Mouse (Mus musculus) neural tube, embryonic 13.5 days (tissue): ENCODE measurements around the gene Gm28051. TPM values are rescaled to one million over a fixed set of nuclear protein-coding genes. Genes with fewer than 3 reads are reported as not detected.
A peak's percentile ranks its signal among the peaks of the same experiment; 100 is the strongest.

ENCODE experiments used
- ATAC-seq: fragments of 200-750 bp; cut with Nextera tagmentation; 2 replicates; pipeline ENCODE4 v1.8.0; 2017; ENCODE audit warnings: low read depth, mild to moderate bottlenecking, moderate TSS enrichment, moderate library complexity
- H3K27ac ChIP-seq: fragments of 300-500 bp; sonication (generic); replicated peaks from 2 replicates; pipeline ENCODE4 v1.5.1; 2015; ENCODE audit warnings: moderate library complexity, mild to moderate bottlenecking, inconsistent platforms
- H3K27me3 ChIP-seq: fragments of 300-500 bp; sonication (generic); 2 replicates; pipeline ENCODE4 v1.6.1; 2015; ENCODE audit warnings: mild to moderate bottlenecking, inconsistent platforms
- H3K36me3 ChIP-seq: fragments of 300-500 bp; sonication (generic); 2 replicates; pipeline ENCODE4 v1.6.1; 2015; ENCODE audit warnings: mild to moderate bottlenecking, inconsistent platforms
- H3K4me1 ChIP-seq: fragments of 300-500 bp; sonication (generic); replicated peaks from 2 replicates; pipeline ENCODE4 v1.6.1; 2015; ENCODE audit warnings: inconsistent platforms
- H3K4me2 ChIP-seq: fragments of 300-500 bp; sonication (generic); 2 replicates; pipeline ENCODE4 v1.6.1; 2015; ENCODE audit warnings: inconsistent platforms, mild to moderate bottlenecking, moderate library complexity
- H3K4me3 ChIP-seq: fragments of 300-500 bp; sonication (generic); 2 replicates; pipeline ENCODE4 v1.5.1; 2015; ENCODE audit warnings: mild to moderate bottlenecking, inconsistent platforms
- H3K9ac ChIP-seq: fragments of 300-500 bp; sonication (generic); 2 replicates; pipeline ENCODE4 v1.6.1; 2015; ENCODE audit warnings: moderate library complexity, mild to moderate bottlenecking, inconsistent platforms
- H3K9me3 ChIP-seq: fragments of 300-500 bp; sonication (generic); 2 replicates; pipeline ENCODE4 v1.6.1; 2016; ENCODE audit warnings: inconsistent platforms
- WGBS: fragments of 180-500 bp; shearing (Covaris S2); methylation state at CpG from one replicate; pipeline ENCODE4 v1.1.7; 2015; 5-methylcytosine and 5-hydroxymethylcytosine counted together
- polyA plus RNA-seq: library from polyadenylated mRNA; unstranded; fragments of >200 nt; fragmentation: Nextera tagmentation; extraction: Ambion mirVana; gene quantifications from 2 replicates; pipeline ENCODE4 v1.2.1, GENCODE M21; 2015

The Gm28051 gene
- polyA plus RNA-seq, 1 experiment from 2014 or later = not detected

- Histone ChIP-seq H3K27ac (no peak overlapping the region), H3K4me3 (no peak overlapping the region), H3K9me3 (no peaks in the 10 kb centered on the region), H3K4me2 (no peak overlapping the region), H3K4me1 (peaks cover 17% of the 10 kb centered on the region), H3K36me3 (no peaks in the 10 kb centered on the region), H3K27me3 (no peaks in the 10 kb centered on the region), H3K9ac (no peak overlapping the region)
- ATAC-seq = no peak
- WGBS = 83% methylated on average over 5 of the region's 5 CpGs
Measured at GRCm38 (mm10) chr12:102739096-102739495, 18.5 kb downstream of the Gm28051 start.

DNA sequence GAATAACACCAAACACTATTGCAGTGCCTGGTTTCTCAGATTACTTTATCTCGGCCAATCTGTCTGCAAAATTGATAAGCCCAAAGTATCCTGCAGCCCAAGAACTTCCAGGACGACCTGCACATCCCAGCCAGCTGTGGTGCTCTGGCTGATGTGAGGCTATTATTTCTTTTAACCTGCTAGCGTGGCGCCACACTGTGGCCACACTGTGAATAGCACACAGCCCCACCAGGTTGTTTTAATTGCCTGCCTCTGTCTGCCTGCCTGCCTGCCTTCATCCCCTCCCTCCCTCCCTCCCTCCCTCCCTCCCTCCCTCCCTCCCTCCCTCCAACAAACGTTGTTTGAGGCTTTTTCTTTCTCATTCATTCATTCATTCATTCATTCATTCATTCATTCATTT is 24.2 kb downstream of the Gm28051 start:
- H3K9me3 ChIP-seq = no peaks in the 10 kb centered on the region
- no peak overlapping the region for H3K4me2 ChIP-seq
- peaks cover 26% of the 10 kb centered on the region for H3K4me1 ChIP-seq
- 15% methylated on average over 5 of the region's 5 CpGs for WGBS
- no peaks in the 10 kb centered on the region for H3K27me3 ChIP-seq
- no peak overlapping the region for H3K4me3 ChIP-seq
- H3K27ac ChIP-seq = no peak overlapping the region
- ATAC-seq = no peak
- no peaks in the 10 kb centered on the region for H3K36me3 ChIP-seq
- H3K9ac ChIP-seq = no peak overlapping the region

GRCm38 (mm10) chr12:102730798-102731619 is 26.6 kb downstream of the Gm28051 start:
- Histone ChIP-seq H3K4me2 (peak overlapping the region; percentile 53), H3K9me3 (no peaks in the 10 kb centered on the region), H3K36me3 (no peaks in the 10 kb centered on the region), H3K27me3 (no peaks in the 10 kb centered on the region), H3K4me3 (peak overlapping the region; percentile 24), H3K27ac (peak overlapping the region; percentile 87), H3K9ac (peak overlapping the region; percentile 1), H3K4me1 (peaks cover 26% of the 10 kb centered on the region)
- peak; percentile 78 for ATAC-seq
- 9% methylated on average over 16 of the region's 16 CpGs for WGBS

GRCm38 (mm10) chr12:102729855-102730797 is 27.4 kb downstream of the Gm28051 start:
- peak overlapping the region; percentile 53 for H3K4me2 ChIP-seq
- H3K27me3 ChIP-seq = no peaks in the 10 kb centered on the region
- H3K27ac ChIP-seq = peak overlapping the region; percentile 87
- ATAC-seq = peak; percentile 98
- peak overlapping the region; percentile 24 for H3K4me3 ChIP-seq
- H3K9ac ChIP-seq = peak overlapping the region; percentile 48
- peaks cover 26% of the 10 kb centered on the region for H3K4me1 ChIP-seq
- WGBS = 22% methylated on average over 26 of the region's 26 CpGs
- H3K36me3 ChIP-seq = no peaks in the 10 kb centered on the region
- H3K9me3 ChIP-seq = no peaks in the 10 kb centered on the region

DNA sequence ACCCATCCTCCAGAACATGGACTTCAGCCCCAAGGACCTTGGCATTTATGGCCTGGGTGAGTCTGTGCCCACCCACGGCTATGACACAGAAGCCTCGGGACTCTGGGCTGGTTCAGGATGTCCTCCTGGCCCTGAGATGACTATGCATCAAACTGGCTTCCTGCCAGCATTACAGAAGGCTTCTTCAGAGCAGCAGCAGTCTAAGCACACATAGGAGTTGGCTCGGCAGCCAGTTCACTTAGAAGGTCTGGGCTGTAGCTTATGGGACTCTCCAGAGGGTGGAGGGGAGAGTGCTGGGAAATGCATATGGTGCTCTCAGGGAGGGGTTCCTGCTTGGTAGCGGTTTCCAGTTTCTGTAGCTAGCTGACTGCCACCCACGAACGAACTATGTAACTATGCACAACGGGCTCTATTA is 31.8 kb downstream of the Gm28051 start:
- Histone ChIP-seq H3K4me3 (no peak overlapping the region), H3K9me3 (no peaks in the 10 kb centered on the region), H3K36me3 (no peaks in the 10 kb centered on the region), H3K9ac (no peak overlapping the region), H3K4me1 (peaks cover 12% of the 10 kb centered on the region), H3K27me3 (no peaks in the 10 kb centered on the region), H3K4me2 (no peak overlapping the region), H3K27ac (no peak overlapping the region)
- no peak for ATAC-seq
- 77% methylated on average over 7 of the region's 7 CpGs for WGBS

GRCm38 (mm10) chr12:102725146-102725545 is 32.4 kb downstream of the Gm28051 start:
- Histone ChIP-seq H3K4me1 (peaks cover 7% of the 10 kb centered on the region), H3K36me3 (no peaks in the 10 kb centered on the region), H3K4me3 (no peak overlapping the region), H3K9ac (no peak overlapping the region), H3K27ac (no peak overlapping the region), H3K9me3 (no peaks in the 10 kb centered on the region), H3K27me3 (no peaks in the 10 kb centered on the region), H3K4me2 (no peak overlapping the region)
- 94% methylated on average over 6 of the region's 6 CpGs for WGBS
- no peak for ATAC-seq

- no peaks in the 10 kb centered on the region for H3K9me3 ChIP-seq
- H3K36me3 ChIP-seq = no peaks in the 10 kb centered on the region
- no peak for ATAC-seq
- H3K4me3 ChIP-seq = no peak overlapping the region
- no peaks in the 10 kb centered on the region for H3K27me3 ChIP-seq
- WGBS = 83% methylated on average over 6 of the region's 6 CpGs
- H3K4me1 ChIP-seq = peaks cover 5% of the 10 kb centered on the region; the same call in 1 of the 2 replicates
- no peak overlapping the region for H3K9ac ChIP-seq
- no peak overlapping the region for H3K4me2 ChIP-seq
- H3K27ac ChIP-seq = no peak overlapping the region
Measured at GRCm38 (mm10) chr12:102723861-102724260, 33.7 kb downstream of the Gm28051 start.

GRCm38 (mm10) chr12:102722966-102723365 is 34.6 kb downstream of the Gm28051 start:
- no peak overlapping the region for H3K27ac ChIP-seq
- H3K4me3 ChIP-seq = no peak overlapping the region
- ATAC-seq = no peak
- H3K9ac ChIP-seq = no peak overlapping the region
- 74% methylated on average over 8 of the region's 8 CpGs for WGBS
- H3K4me1 ChIP-seq = peaks cover 5% of the 10 kb centered on the region; the same call in 1 of the 2 replicates
- no peaks in the 10 kb centered on the region for H3K9me3 ChIP-seq
- H3K36me3 ChIP-seq = no peaks in the 10 kb centered on the region
- no peaks in the 10 kb centered on the region for H3K27me3 ChIP-seq
- no peak overlapping the region for H3K4me2 ChIP-seq

DNA sequence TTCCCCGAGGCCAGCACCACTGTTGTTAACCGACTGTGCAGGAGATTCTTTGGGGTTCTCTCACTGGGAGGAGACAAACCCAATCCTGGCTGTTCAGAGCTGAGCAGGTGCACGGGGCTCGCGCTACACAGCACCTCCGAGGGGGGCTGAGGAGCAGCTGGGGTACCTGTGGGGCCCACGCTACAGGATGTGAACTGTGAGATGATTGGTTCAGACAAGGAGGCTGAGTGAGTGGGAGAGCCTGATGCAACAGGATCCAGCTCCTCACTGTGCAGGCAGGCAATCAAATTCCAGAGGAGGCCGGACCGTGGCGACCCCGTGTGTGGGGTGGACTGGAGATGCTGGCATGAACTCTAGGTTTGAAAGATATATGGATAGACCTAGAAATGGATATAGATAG is 35.1 kb downstream of the Gm28051 start:
- H3K27ac ChIP-seq = no peak overlapping the region
- H3K4me1 ChIP-seq = peaks cover 5% of the 10 kb centered on the region; the same call in 1 of the 2 replicates
- H3K4me2 ChIP-seq = no peak overlapping the region
- H3K9ac ChIP-seq = no peak overlapping the region
- 54% methylated on average over 11 of the region's 11 CpGs for WGBS
- H3K27me3 ChIP-seq = no peaks in the 10 kb centered on the region
- H3K9me3 ChIP-seq = no peaks in the 10 kb centered on the region
- no peak overlapping the region for H3K4me3 ChIP-seq
- no peak for ATAC-seq
- no peaks in the 10 kb centered on the region for H3K36me3 ChIP-seq

DNA sequence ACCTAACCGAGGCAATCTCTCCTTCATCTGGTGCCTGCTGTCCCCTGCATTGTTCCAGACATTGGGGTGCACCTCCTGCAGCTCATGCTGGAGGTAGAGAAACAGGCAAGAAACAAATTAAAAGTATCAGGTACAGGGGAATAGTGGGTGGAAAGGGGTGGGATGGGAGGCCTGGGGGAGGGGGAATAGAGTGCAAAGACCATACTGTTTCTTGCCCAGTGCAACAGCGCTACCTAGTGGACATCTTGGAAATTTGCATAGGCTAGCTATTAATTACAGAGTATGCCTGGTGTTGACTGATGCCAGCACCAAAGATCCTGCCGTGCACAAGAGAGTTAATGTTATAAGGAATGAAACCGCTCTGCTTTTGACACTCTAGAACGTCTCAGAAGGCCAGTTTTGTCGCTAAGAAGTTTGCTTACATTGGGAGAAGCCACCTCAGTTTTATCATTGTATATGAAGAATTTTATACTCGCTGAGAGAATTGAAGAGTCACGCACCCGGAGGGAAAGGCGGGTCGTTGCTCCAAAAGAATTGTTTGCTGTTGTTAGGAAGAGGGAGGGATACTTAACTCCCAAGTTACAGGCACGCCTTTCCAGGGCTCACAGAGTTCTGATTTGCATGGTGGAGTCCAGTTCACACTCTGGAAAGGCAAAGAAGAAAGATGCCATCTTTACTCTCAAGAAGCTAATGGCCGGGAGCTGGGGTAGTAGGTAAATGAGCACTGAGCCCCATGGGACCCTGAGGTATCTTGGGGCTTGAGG is 37.8 kb downstream of the Gm28051 start:
- ATAC-seq = peak; percentile 64
- H3K36me3 ChIP-seq = no peaks in the 10 kb centered on the region
- peaks cover 5% of the 10 kb centered on the region; the same call in 1 of the 2 replicates for H3K4me1 ChIP-seq
- no peaks in the 10 kb centered on the region for H3K9me3 ChIP-seq
- H3K9ac ChIP-seq = no peak overlapping the region
- 31% methylated on average over 13 of the region's 13 CpGs for WGBS
- no peak overlapping the region for H3K27ac ChIP-seq
- no peaks in the 10 kb centered on the region for H3K27me3 ChIP-seq
- no peak overlapping the region for H3K4me3 ChIP-seq
- H3K4me2 ChIP-seq = peak overlapping the region; percentile 21

GRCm38 (mm10) chr12:102714654-102715395 is 42.7 kb downstream of the Gm28051 start:
- no peaks in the 10 kb centered on the region for H3K9me3 ChIP-seq
- 87% methylated on average over 10 of the region's 10 CpGs for WGBS
- H3K27me3 ChIP-seq = no peaks in the 10 kb centered on the region
- no peak overlapping the region for H3K27ac ChIP-seq
- no peak overlapping the region for H3K4me2 ChIP-seq
- no peak for ATAC-seq
- no peaks in the 10 kb centered on the region for H3K36me3 ChIP-seq
- H3K4me1 ChIP-seq = peaks cover 2% of the 10 kb centered on the region; the same call in 1 of the 2 replicates
- no peak overlapping the region for H3K4me3 ChIP-seq
- H3K9ac ChIP-seq = no peak overlapping the region
